Mouse (Mus musculus): ENCODE results near the gene Pla2g12b.

The Pla2g12b gene

DNA sequence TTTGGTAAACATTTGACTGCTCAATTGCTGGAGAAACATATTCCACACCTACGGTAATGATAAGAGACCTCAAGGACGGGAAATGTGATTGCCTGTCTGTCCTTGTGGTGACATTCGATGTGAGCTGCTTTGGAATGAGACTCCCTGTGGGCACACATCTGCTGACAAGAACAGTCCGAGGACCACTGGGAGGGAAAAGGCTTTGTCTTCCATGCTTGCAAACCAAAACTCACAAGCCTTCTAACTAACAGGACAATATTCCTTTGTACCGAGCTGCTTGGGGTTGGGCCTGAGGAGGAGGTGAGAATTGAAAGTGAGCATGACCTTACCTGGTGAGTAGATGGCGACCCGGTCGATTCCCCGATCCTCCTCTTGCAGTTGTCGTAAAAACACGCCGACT is 63.8 kb downstream of the Pla2g12b start:
- DNase-seq (ENCODE audit: low spot score) = no peak

DNA sequence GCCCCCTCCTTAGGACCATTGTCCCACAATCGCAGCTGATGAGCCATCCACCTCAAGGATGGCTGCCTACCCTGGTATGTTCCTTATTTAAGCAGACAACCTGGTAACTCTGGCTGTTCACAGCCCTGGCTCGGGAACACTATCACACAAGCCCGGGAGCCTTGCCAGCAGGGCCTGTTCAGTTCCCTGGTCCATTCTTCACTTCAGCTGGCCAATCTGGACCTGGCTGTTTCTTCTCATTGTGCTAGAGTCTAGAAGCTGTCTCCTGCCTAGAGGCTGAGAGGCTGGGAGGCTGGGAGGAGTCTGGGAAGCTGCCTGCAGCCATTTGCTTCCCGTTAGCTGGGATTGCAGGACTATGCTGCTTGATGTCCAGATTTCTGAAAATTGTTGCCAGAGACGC is 67.0 kb downstream of the Pla2g12b start:
- DNase-seq (ENCODE audit: low spot score) = no peak
